Mouse (Mus musculus) stomach, embryonic 14.5 days (tissue): ENCODE data around the gene Six5. TPM values are rescaled to one million over a fixed set of nuclear protein-coding genes. Genes with fewer than 3 reads are reported as not detected.

Experiments
- ATAC-seq: fragments of 200-750 bp; cut with Nextera tagmentation; 2 replicates; pipeline ENCODE4 v1.8.0; 2017; ENCODE audit warnings: low read depth, moderate TSS enrichment; ENCODE audit not compliant: insufficient number of reproducible peaks, insufficient read depth, low FRiP score
- H3K27ac ChIP-seq: fragments of 300-500 bp; sonication (generic); 2 replicates; pipeline ENCODE4 v1.5.1; 2014; ENCODE audit warnings: mild to moderate bottlenecking, low read length, moderate library complexity, mixed read lengths
- H3K27me3 ChIP-seq: fragments of 300-500 bp; sonication (generic); 2 replicates; pipeline ENCODE4 v1.6.1; 2014; ENCODE audit warnings: low read length, control low read depth, mixed read lengths; ENCODE audit not compliant: control insufficient read depth, insufficient read depth
- H3K36me3 ChIP-seq: fragments of 300-500 bp; sonication (generic); 2 replicates; pipeline ENCODE4 v1.6.1; 2014; ENCODE audit warnings: mild to moderate bottlenecking, control low read depth, low read length, moderate library complexity, mixed read lengths; ENCODE audit not compliant: control insufficient read depth, insufficient read depth
- H3K4me1 ChIP-seq: fragments of 300-500 bp; sonication (generic); 2 replicates; pipeline ENCODE4 v1.6.1; 2014; ENCODE audit warnings: low read length, control low read depth, mixed read lengths; ENCODE audit not compliant: control insufficient read depth, insufficient read depth
- H3K4me2 ChIP-seq: fragments of 300-500 bp; sonication (generic); replicated peaks from 2 replicates; pipeline ENCODE4 v1.6.1; 2014; ENCODE audit warnings: low read depth, low read length, control low read depth
- H3K4me3 ChIP-seq: fragments of 300-500 bp; sonication (generic); 2 replicates; pipeline ENCODE4 v1.5.1; 2014; ENCODE audit warnings: low read depth, low read length, control low read depth
- H3K9ac ChIP-seq: fragments of 300-500 bp; sonication (generic); replicated peaks from 2 replicates; pipeline ENCODE4 v1.6.1; 2014; ENCODE audit warnings: low read depth, mild to moderate bottlenecking, control low read depth, low read length, moderate library complexity, mixed read lengths
- H3K9me3 ChIP-seq: fragments of 300-500 bp; sonication (generic); 2 replicates; pipeline ENCODE4 v1.6.1; 2016; ENCODE audit warnings: low read depth, low read length, control low read depth; ENCODE audit not compliant: control insufficient read depth
- WGBS: fragments of 180-500 bp; shearing (Covaris S2); extraction: QIAGEN DNeasy Blood & Tissue Kit; methylation state at CpG from one replicate; pipeline ENCODE4 v1.1.7; 2014; 5-methylcytosine and 5-hydroxymethylcytosine counted together
- polyA plus RNA-seq: library from polyadenylated mRNA; unstranded; fragments of >200 nt; fragmentation: Nextera tagmentation; extraction: Ambion mirVana; gene quantifications from 2 replicates; pipeline ENCODE4 v1.2.1, GENCODE M21; 2014

Six5 gene
- polyA plus RNA-seq, 1 experiment from 2014 or later, result 17.4 TPM

GRCm38 (mm10) chr7:19085495-19085894 is 8.9 kb upstream of the Six5 start:
- Histone ChIP-seq H3K9ac (peak overlapping the region; percentile 19; the same call in 1 of the 2 replicates), H3K9me3 (no peaks in the 10 kb centered on the region), H3K4me3 (peak overlapping the region; percentile 23; the same call in 1 of the 2 replicates), H3K4me2 (peak overlapping the region; percentile 40), H3K4me1 (peaks cover 43% of the 10 kb centered on the region), H3K36me3 (peaks cover 38% of the 10 kb centered on the region), H3K27me3 (no peaks in the 10 kb centered on the region), H3K27ac (peak overlapping the region; percentile 75; the same call in 1 of the 2 replicates)
- no peak for ATAC-seq
- WGBS, result 7% methylated on average over 6 of the region's 6 CpGs

- H3K36me3 ChIP-seq, result peaks cover 33% of the 10 kb centered on the region
- 0 out of 2 replicates have a peak overlapping the region, but pooled peaks have one; percentile 19 for H3K9ac ChIP-seq
- H3K4me2 ChIP-seq, result peak overlapping the region; percentile 40
- peak; percentile 43; the same call in 1 of the 2 replicates for ATAC-seq
- 6% methylated on average over 14 of the region's 14 CpGs for WGBS
- H3K27ac ChIP-seq, result no peak overlapping the region
- peak overlapping the region; percentile 23; the same call in 1 of the 2 replicates for H3K4me3 ChIP-seq
- H3K4me1 ChIP-seq, result peaks cover 43% of the 10 kb centered on the region
- H3K27me3 ChIP-seq, result no peaks in the 10 kb centered on the region
- H3K9me3 ChIP-seq, result no peaks in the 10 kb centered on the region
Measured at GRCm38 (mm10) chr7:19086042-19086441, 8.4 kb upstream of the Six5 start.

- Histone ChIP-seq H3K36me3 (peaks cover 26% of the 10 kb centered on the region), H3K4me3 (no peak overlapping the region), H3K9ac (no peak overlapping the region), H3K27me3 (no peaks in the 10 kb centered on the region), H3K4me1 (peaks cover 43% of the 10 kb centered on the region), H3K27ac (no peak overlapping the region), H3K9me3 (no peaks in the 10 kb centered on the region), H3K4me2 (no peak overlapping the region)
- ATAC-seq, result no peak
- 67% methylated on average over 18 of the region's 18 CpGs for WGBS
Measured at GRCm38 (mm10) chr7:19086760-19087159, 7.6 kb upstream of the Six5 start.

DNA sequence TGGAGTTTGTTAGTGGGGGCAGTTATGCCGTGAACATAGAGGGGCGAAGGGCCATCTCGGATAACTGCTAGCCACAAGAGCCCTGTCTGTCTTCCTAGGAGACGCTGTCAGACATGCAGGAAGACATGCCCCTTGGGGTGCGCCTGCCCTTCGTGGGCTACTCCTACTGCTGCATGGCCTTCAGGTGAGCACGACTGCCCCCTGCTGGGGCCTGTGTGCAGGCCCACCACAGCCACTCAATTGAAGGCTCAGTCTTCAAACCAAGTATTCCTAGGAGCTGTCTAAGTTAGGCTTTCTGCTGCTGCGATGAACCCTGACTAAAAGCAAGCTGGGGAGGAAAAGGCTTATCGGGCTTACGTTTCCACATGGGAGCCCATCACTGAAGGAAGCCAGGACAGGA is 5.6 kb upstream of the Six5 start:
- no peak for ATAC-seq
- 43% methylated on average over 10 of the region's 10 CpGs for WGBS
- Histone ChIP-seq H3K4me3 (no peak overlapping the region), H3K4me1 (peaks cover 36% of the 10 kb centered on the region), H3K4me2 (no peak overlapping the region), H3K9ac (no peak overlapping the region), H3K9me3 (no peaks in the 10 kb centered on the region), H3K27ac (no peak overlapping the region), H3K27me3 (no peaks in the 10 kb centered on the region), H3K36me3 (peaks cover 20% of the 10 kb centered on the region)

- no peak overlapping the region; the same call in 1 of the 2 replicates for H3K9ac ChIP-seq
- peak overlapping the region; percentile 89 for H3K4me2 ChIP-seq
- WGBS, result 56% methylated on average over 13 of the region's 17 CpGs
- no peak overlapping the region for H3K27ac ChIP-seq
- H3K36me3 ChIP-seq, result peaks cover 20% of the 10 kb centered on the region
- no peaks in the 10 kb centered on the region for H3K9me3 ChIP-seq
- peaks cover 20% of the 10 kb centered on the region for H3K4me1 ChIP-seq
- peak overlapping the region; percentile 32; the same call in 1 of the 2 replicates for H3K4me3 ChIP-seq
- no peaks in the 10 kb centered on the region for H3K27me3 ChIP-seq
- no peak for ATAC-seq
Measured at GRCm38 (mm10) chr7:19091913-19092312, 2.5 kb upstream of the Six5 start.

- peak overlapping the region; percentile 89 for H3K4me2 ChIP-seq
- peak overlapping the region; percentile 81 for H3K27ac ChIP-seq
- H3K9ac ChIP-seq, result peak overlapping the region; percentile 18; the same call in 1 of the 2 replicates
- peaks cover 24% of the 10 kb centered on the region for H3K4me1 ChIP-seq
- peak; percentile 24; the same call in 1 of the 2 replicates for ATAC-seq
- peak overlapping the region; percentile 32 for H3K4me3 ChIP-seq
- H3K36me3 ChIP-seq, result peaks cover 18% of the 10 kb centered on the region
- no peaks in the 10 kb centered on the region for H3K9me3 ChIP-seq
- 8% methylated on average over 38 of the region's 38 CpGs for WGBS
- H3K27me3 ChIP-seq, result no peaks in the 10 kb centered on the region
Measured at GRCm38 (mm10) chr7:19092381-19093173, 1.8 kb upstream of the Six5 start.

GRCm38 (mm10) chr7:19093174-19093521 is 1.2 kb upstream of the Six5 start:
- Histone ChIP-seq H3K36me3 (peaks cover 13% of the 10 kb centered on the region), H3K9me3 (no peaks in the 10 kb centered on the region), H3K9ac (0 out of 2 replicates have a peak overlapping the region, but pooled peaks have one; percentile 18), H3K27me3 (no peaks in the 10 kb centered on the region), H3K27ac (peak overlapping the region; percentile 81), H3K4me1 (peaks cover 24% of the 10 kb centered on the region), H3K4me2 (peak overlapping the region; percentile 89), H3K4me3 (peak overlapping the region; percentile 32)
- ATAC-seq, result peak; percentile 43
- under 1% methylated on average over 10 of the region's 15 CpGs for WGBS

DNA sequence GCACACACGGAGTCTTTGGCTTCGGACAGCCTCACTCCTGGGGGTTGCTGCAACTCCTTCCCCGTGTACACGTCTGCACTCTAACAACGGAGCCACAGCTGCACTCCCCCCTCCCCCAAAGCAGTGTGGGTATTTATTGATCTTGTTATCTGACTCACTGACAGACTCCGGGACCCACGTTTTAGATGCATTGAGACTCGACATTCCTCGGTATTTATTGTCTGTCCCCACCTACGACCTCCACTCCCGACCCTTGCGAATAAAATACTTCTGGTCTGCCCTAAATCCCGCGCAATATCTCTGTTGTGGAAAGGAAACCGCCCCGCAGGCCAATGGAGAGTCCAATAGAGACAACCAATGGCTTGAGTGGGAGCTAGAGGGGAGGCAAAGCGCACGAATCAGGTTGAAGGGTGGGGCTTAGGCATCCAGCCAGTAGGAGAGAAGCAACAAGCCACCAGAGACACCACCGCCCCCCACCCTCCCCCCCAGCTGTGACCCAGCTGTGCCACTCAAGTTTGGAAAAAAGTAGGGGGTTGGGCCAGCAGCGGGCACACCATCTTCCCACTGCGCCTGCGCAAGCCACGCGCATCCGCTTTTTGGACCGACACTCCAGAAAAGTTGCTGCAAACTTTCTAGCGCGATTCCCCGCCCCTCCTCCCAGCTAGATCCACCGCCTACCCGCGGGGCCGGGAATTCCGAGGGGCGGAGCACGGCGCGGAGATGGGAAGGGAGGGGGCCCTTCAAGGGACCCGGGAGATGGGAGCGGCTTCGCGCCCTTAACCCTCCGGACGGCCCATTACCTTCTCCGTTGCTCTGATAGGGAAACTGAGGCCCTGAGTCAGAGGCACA is 633 bp upstream of the Six5 start:
- no peaks in the 10 kb centered on the region for H3K27me3 ChIP-seq
- no peaks in the 10 kb centered on the region for H3K9me3 ChIP-seq
- peaks cover 24% of the 10 kb centered on the region for H3K4me1 ChIP-seq
- peak overlapping the region; percentile 93 for H3K9ac ChIP-seq
- peak overlapping the region; percentile 89 for H3K4me2 ChIP-seq
- H3K27ac ChIP-seq, result peak overlapping the region; percentile 99
- H3K4me3 ChIP-seq, result peak overlapping the region; percentile 80
- peaks cover 7% of the 10 kb centered on the region for H3K36me3 ChIP-seq
- peak; percentile 82 for ATAC-seq
- under 1% methylated on average over 44 of the region's 45 CpGs for WGBS
